Mouse (Mus musculus): ENCODE results near the gene Pla2g7.

GRCm38 (mm10) chr17:43534362-43535222, 33.3 kb upstream of the Pla2g7 start:
- peak; percentile 45; the same call in 1 of the 2 replicates for TF ChIP-seq EP300 (IDR thresholded peaks at IDR 0.05; ENCODE audit: insufficient read depth, low read depth, low read length)
- no peak for TF ChIP-seq CTCF (IDR thresholded peaks at IDR 0.05; ENCODE audit: low read depth, low read length)
- no peak for TF ChIP-seq POLR2A (IDR thresholded peaks at IDR 0.05; ENCODE audit: insufficient read depth, low read length)
